Mouse (Mus musculus) brown adipose tissue, adult 24 weeks (tissue): Measurements from ENCODE around the gene Tapt1. TPM values are rescaled to one million over a fixed set of nuclear protein-coding genes. Genes with fewer than 3 reads are reported as not detected.

Experiments used
- H3K27ac ChIP-seq: fragments of 200-500 bp; replicated peaks from 2 replicates; pipeline ENCODE4 v1.5.1; 2012; ENCODE audit warnings: low read depth, mild to moderate bottlenecking, low read length
- H3K4me1 ChIP-seq: fragments of 200-500 bp; 2 replicates; pipeline ENCODE4 v1.6.1; 2012; ENCODE audit warnings: low read length, mixed read lengths; ENCODE audit not compliant: control insufficient read depth, insufficient read depth, insufficient read length
- H3K4me3 ChIP-seq: fragments of 200-500 bp; 2 replicates; pipeline ENCODE4 v1.5.1; 2012; ENCODE audit warnings: low read depth, mild to moderate bottlenecking, low read length, moderate library complexity; ENCODE audit not compliant: insufficient read depth
- polyA plus RNA-seq: library from polyadenylated mRNA; stranded (reverse); fragments of >200 nt; gene quantifications from 2 replicates; pipeline ENCODE4 v1.2.4, GENCODE M21; 2012; ENCODE audit not compliant: missing spikeins, insufficient read depth, insufficient read length

Tapt1 gene
- polyA plus RNA-seq, 1 experiment, result 25.2 TPM

GRCm38 (mm10) chr5:44196167-44196566 lies 30.3 kb downstream of the Tapt1 start:
- Histone ChIP-seq H3K27ac (no peak overlapping the region), H3K4me3 (no peak overlapping the region), H3K4me1 (no peaks in the 10 kb centered on the region)

GRCm38 (mm10) chr5:44187370-44187769 lies 39.1 kb downstream of the Tapt1 start:
- no peak overlapping the region for H3K27ac ChIP-seq
- H3K4me3 ChIP-seq, result no peak overlapping the region
- H3K4me1 ChIP-seq, result no peaks in the 10 kb centered on the region

DNA sequence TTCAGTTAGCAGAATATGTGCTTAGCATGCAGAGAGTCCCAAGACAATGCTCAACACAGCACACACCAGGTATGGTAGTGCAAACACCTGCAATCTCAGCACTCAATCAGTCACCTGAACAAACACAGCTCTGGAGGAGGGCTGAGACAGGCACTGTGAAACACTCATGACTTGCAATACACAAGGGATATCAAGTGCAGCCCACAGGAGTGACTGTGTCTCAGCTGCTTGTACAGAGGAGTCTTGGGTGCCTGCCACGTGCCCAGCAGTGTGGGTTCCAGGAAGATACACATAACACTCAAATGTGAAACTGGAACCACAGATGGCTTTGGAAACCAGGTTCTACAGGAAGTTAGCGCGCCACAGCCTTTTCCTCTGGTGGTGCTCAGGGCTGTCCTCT lies 44.8 kb downstream of the Tapt1 start:
- no peak overlapping the region for H3K27ac ChIP-seq

GRCm38 (mm10) chr5:44180450-44180849 lies 46.0 kb downstream of the Tapt1 start:
- no peak overlapping the region for H3K27ac ChIP-seq
- no peaks in the 10 kb centered on the region for H3K4me1 ChIP-seq

More for the DNA sequence above, 44.8 kb downstream of the Tapt1 start:
- no peaks in the 10 kb centered on the region for H3K4me1 ChIP-seq
- H3K4me3 ChIP-seq, result no peak overlapping the region

DNA sequence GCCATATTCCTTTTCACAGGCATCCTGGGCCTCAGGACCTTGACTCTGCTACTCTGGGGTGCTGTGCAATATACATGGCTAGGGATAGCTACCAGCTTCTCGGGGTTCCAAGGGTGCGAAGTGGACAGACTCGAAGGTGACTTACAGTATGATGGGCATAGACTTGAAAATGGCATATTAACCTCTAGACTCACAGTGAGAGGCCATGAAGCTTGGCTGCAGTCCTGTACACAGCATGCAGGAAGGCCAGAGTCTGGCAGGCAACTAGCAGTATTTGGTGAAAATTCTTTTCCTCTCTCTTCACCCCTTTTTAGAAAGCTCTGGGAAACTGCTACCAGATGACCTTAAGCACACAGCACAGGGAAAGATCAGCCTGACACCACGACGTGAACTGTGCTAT lies 52.4 kb downstream of the Tapt1 start:
- Histone ChIP-seq H3K27ac (no peak overlapping the region), H3K4me1 (no peaks in the 10 kb centered on the region), H3K4me3 (no peak overlapping the region)

More at GRCm38 (mm10) chr5:44180450-44180849, 46.0 kb downstream of the Tapt1 start:
- no peak overlapping the region for H3K4me3 ChIP-seq

DNA sequence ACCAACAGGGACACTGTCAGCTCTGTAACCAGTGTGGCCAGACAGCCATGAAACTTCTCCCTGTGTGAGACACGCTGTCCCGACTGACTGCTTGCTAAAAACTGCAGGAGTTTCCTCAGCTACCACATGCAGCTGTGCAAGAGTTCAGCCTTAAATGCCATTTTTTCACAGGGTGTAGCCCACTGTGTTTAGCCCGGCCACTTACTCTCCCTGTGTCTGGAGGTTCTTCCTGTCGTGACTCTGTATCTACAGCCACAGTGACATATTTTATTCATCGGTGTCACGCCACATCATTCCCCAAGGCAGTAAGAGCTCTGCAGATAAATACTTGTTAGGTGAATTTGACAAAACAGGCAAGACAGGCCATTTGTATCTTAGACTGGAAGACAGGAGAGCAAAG lies 59.6 kb downstream of the Tapt1 start:
- Histone ChIP-seq H3K4me1 (no peaks in the 10 kb centered on the region), H3K27ac (no peak overlapping the region), H3K4me3 (no peak overlapping the region)

DNA sequence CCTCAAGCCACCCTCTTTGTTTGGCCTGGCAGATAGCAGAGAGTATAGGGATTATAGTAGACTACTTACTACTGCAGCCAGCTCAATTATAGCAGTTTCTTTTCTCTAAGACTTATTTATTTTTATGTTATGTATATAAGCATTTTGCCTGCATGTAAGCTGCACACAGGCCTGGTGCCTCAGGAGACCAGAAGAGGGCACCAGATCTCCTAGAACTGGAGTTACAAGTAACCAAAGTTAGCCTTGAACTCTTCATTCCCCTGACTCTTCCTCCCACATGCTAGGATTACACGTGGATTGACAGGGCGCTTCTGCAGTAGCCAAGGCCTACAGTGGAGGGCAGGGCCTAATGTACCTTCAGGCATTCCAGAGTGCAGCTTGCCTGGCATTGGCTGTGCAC lies 60.6 kb downstream of the Tapt1 start:
- Histone ChIP-seq H3K27ac (no peak overlapping the region), H3K4me1 (no peaks in the 10 kb centered on the region)

DNA sequence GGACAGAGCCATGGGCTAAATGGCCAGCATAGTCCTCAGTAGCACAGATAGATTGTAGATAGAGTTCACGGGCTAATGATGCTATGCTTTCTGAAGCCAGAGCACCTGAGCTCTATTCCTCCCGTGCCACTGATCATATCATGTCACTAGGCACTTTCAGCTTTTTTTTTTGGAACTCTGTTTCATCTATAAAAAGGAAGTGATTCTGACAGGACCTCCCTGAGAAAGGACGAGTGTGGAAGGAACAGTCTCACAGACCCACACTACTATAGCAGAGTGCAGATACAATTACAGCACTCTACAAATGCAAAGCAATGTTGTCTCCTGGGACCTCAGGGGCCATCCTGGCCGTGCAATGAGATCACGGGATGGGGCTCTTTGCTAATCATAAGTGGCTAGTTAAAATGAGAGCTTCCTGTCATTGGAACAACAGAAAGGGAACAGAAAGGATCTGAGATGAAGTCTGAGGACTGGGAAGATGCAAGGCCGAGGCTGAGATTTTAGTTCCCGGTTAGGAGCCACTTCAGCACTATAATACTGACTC lies 62.1 kb downstream of the Tapt1 start:
- no peak overlapping the region for H3K4me3 ChIP-seq
- no peak overlapping the region for H3K27ac ChIP-seq
- no peaks in the 10 kb centered on the region for H3K4me1 ChIP-seq

More for the DNA sequence above, 60.6 kb downstream of the Tapt1 start:
- H3K4me3 ChIP-seq, result no peak overlapping the region

GRCm38 (mm10) chr5:44163318-44163717 lies 63.1 kb downstream of the Tapt1 start:
- Histone ChIP-seq H3K27ac (no peak overlapping the region), H3K4me3 (no peak overlapping the region), H3K4me1 (no peaks in the 10 kb centered on the region)

GRCm38 (mm10) chr5:44162786-44163185 lies 63.6 kb downstream of the Tapt1 start:
- no peak overlapping the region for H3K4me3 ChIP-seq

DNA sequence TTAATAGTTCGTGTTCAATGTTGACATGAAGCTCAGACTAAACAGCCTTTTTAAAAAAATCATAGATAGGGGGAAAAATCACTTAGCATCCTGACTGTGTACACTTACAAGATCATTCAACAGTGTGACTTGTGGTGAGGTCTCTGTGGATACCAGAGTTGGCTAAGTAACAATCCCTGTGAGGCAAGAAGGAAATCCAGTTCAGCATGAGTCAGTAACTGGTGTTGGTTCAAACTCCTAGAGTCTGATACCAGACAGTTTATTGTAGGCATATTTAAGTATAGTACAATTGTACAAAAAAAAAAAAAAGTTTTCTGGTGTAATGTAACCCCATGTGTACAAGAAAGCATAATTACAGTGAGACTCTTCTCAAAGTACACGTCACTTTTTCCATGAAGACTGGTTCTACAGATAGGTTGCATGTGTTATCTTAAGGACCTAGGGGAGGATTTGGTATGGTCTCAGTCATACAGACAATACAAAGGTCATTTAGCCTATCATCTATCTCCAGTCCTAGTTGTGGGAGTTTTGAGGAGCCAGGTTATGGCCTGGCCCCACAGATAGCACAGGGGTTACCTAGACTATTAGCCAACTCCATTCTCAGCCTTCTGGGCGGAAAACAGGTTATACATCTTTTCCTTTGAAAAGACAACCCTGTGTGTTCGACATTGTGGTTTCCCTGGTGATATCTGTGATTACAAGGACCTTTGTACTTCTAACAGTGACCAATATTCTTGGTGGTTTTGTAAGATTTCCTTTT lies 66.6 kb downstream of the Tapt1 start:
- Histone ChIP-seq H3K27ac (no peak overlapping the region), H3K4me3 (no peak overlapping the region), H3K4me1 (no peaks in the 10 kb centered on the region)

More at GRCm38 (mm10) chr5:44162786-44163185, 63.6 kb downstream of the Tapt1 start:
- no peaks in the 10 kb centered on the region for H3K4me1 ChIP-seq
- no peak overlapping the region for H3K27ac ChIP-seq

GRCm38 (mm10) chr5:44159231-44159630 lies 67.2 kb downstream of the Tapt1 start:
- no peak overlapping the region for H3K27ac ChIP-seq
- H3K4me1 ChIP-seq, result no peaks in the 10 kb centered on the region
- no peak overlapping the region for H3K4me3 ChIP-seq

DNA sequence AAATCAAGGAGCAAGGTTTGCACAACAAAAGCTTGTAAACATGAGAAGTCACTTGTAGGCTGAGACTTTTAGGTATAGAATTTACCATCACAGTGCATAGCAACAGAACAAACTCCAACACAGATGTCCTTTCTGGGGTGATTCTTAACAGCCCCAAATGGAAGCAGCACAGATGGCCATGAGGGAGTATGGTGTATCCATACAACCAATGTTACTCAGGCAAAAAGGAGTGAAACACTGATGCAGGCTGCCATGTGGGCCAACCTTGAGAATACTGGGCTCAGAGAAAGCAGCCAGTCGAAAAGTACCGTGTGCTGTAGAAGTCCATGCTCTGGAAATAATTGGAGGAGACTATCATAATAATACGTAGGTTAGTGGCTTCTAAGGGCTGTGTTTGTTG lies 68.0 kb downstream of the Tapt1 start:
- Histone ChIP-seq H3K4me1 (no peaks in the 10 kb centered on the region), H3K27ac (no peak overlapping the region), H3K4me3 (no peak overlapping the region)

DNA sequence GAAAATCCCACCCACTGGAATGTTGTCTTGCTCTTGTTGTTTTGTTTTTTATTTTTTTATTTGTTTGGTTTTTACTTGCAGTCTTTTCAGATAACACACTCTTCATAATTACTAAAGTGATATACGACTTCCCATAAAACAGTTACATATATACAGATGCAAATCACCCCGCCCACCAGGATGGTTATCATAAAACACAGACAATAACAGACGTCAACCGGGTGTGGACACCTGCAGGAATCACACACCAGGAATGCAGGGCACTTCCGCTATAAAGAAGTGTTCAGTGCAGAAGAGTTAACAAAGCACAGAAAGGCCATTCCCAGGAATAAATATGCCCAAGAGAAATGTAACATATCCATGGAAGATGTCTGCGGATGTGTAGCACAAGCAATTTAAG lies 68.7 kb downstream of the Tapt1 start:
- no peak overlapping the region for H3K27ac ChIP-seq
- no peaks in the 10 kb centered on the region for H3K4me1 ChIP-seq
- H3K4me3 ChIP-seq, result no peak overlapping the region

DNA sequence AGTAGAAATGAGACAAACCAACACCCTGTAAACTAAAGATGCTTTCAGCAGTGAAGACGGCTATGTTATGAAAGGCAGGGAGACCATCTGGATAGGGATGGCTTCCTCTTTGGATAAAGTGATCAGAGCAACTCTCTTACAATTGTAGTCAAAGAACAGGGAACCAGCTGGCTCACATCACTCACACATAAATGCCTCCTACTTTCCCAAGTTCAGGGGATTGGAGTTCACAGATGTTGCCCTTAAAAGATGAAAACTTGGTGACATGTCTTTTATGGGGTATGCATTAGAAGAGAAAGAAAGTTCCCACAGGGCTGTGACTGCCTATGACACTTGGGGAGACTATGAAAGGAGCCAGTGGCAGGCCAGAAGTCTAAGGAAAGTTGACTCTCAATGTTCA lies 73.4 kb downstream of the Tapt1 start:
- H3K4me1 ChIP-seq, result no peaks in the 10 kb centered on the region
- H3K4me3 ChIP-seq, result no peak overlapping the region
- H3K27ac ChIP-seq, result no peak overlapping the region
